Mouse (Mus musculus) kidney, postnatal 4 days (tissue): ENCODE measurements around the gene Gm28043.

Source experiments
- DNase-seq, 2 experiments: peaks; one replicate each; pipeline ENCODE4 v3.0.0; 2021; ENCODE audit warnings: mixed read lengths in 2 of 2

Gm28043 gene

GRCm38 (mm10) chr17:29628946-29629345 is 14.3 kb downstream of the Gm28043 start:
- no peak for DNase-seq

- DNase-seq: no peak
These were observed 14.9 kb downstream of the Gm28043 start for GRCm38 (mm10) chr17:29629620-29630019.

GRCm38 (mm10) chr17:29632312-29632711 is 17.6 kb downstream of the Gm28043 start:
- no peak for DNase-seq

- DNase-seq: peak in 1 of 2 experiments; percentile 20
These were observed 20.8 kb downstream of the Gm28043 start for GRCm38 (mm10) chr17:29635492-29635891.

- peak; percentile 56 to 65 for DNase-seq
These were observed 21.4 kb downstream of the Gm28043 start for GRCm38 (mm10) chr17:29636118-29636517.

- DNase-seq: no peak
These were observed 22.7 kb downstream of the Gm28043 start for GRCm38 (mm10) chr17:29637377-29637776.

- peak; percentile 14 to 30 for DNase-seq
These were observed 23.2 kb downstream of the Gm28043 start for GRCm38 (mm10) chr17:29637895-29638294.

GRCm38 (mm10) chr17:29640971-29641370 is 26.3 kb downstream of the Gm28043 start:
- DNase-seq: no peak

- DNase-seq: no peak
These were observed 27.5 kb downstream of the Gm28043 start for GRCm38 (mm10) chr17:29642219-29642618.

GRCm38 (mm10) chr17:29658249-29658648 is 43.6 kb downstream of the Gm28043 start:
- no peak for DNase-seq

- peak; percentile 98 for DNase-seq
These were observed 45.5 kb downstream of the Gm28043 start, which contains the start of gene Cmtr1 for GRCm38 (mm10) chr17:29660076-29660761. Cmtr1 (plus strand) TSS chr17:29660595.

- no peak for DNase-seq
These were observed 46.2 kb downstream of the Gm28043 start for GRCm38 (mm10) chr17:29660762-29661391.

GRCm38 (mm10) chr17:29662145-29662544 is 47.5 kb downstream of the Gm28043 start:
- no peak for DNase-seq

GRCm38 (mm10) chr17:29668051-29668986 is 53.6 kb downstream of the Gm28043 start:
- no peak for DNase-seq

- DNase-seq: no peak
These were observed 54.4 kb downstream of the Gm28043 start for GRCm38 (mm10) chr17:29669030-29669429.

GRCm38 (mm10) chr17:29669936-29670335 is 55.3 kb downstream of the Gm28043 start:
- no peak for DNase-seq

GRCm38 (mm10) chr17:29671021-29671420 is 56.3 kb downstream of the Gm28043 start:
- no peak for DNase-seq

GRCm38 (mm10) chr17:29673325-29673724 is 58.6 kb downstream of the Gm28043 start:
- DNase-seq: no peak

GRCm38 (mm10) chr17:29678526-29678925 is 63.9 kb downstream of the Gm28043 start:
- DNase-seq: no peak

GRCm38 (mm10) chr17:29679038-29679767 is 64.5 kb downstream of the Gm28043 start:
- DNase-seq: no peak

- peak; percentile 83 to 89 for DNase-seq
These were observed 65.5 kb downstream of the Gm28043 start for GRCm38 (mm10) chr17:29680174-29680573.

GRCm38 (mm10) chr17:29680921-29681320 is 66.2 kb downstream of the Gm28043 start:
- no peak for DNase-seq

- DNase-seq: no peak
These were observed 67.0 kb downstream of the Gm28043 start for GRCm38 (mm10) chr17:29681669-29682068.
